Mouse (Mus musculus) E14TG2a.4 (cell line): Measurements from ENCODE around the gene Ddx39b.

Experiments
- CTCF ChIP-seq: conservative IDR thresholded peaks from 2 replicates; pipeline ENCODE4 v1.5.1; 2014; ENCODE audit warnings: low read length
- NANOG ChIP-seq: IDR thresholded peaks from 2 replicates; pipeline ENCODE4 v1.6.1; 2014; ENCODE audit warnings: borderline replicate concordance, low read length, mixed read lengths

GRCm38 (mm10) chr17:35219601-35220041, 21.9 kb upstream of the Ddx39b start:
- no peak for TF ChIP-seq CTCF
- no peak for TF ChIP-seq NANOG
